Mouse (Mus musculus): ENCODE results near the gene Cideb. TPM values are rescaled to one million over a fixed set of nuclear protein-coding genes. Genes with fewer than 3 reads are reported as not detected.
A peak's percentile ranks its signal among the peaks of the same experiment; 100 is the strongest.

The Cideb gene
- total and polyA plus RNA-seq, 3 experiments, result 0.61 to 2.3 TPM; not detected in 1

DNA sequence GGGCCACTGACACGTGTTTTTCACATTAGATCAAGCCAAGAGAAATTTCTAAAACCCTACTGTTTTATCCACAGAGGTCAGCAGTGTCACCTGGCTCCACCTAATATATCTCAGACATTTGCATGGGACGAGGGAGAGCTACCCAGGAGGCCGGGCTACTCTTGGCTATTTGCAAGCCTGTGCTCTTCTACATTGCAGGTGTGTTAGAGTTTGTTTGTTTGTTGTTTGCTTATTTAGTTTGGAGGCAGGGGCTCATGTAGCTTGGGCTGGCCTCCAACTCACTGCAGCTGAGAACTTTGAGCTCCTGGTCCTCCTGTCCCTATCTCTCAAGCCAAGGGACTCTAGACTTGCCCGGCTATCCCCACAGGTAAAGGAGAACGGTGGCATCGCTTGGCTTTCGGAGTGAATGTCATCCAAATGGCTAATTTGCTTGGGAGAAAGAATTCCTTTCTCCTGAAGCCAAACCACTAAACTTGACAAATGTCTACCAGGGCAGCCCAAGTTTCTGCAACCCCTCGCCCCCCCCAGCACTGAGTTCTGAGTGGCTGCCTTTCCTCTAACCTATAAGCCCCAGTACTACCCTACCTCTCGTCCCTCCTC, 24.2 kb upstream of the Cideb start:
- dilution Hi-C loops (cut with MboI; ENCODE audit: extremely low pct_ligation_motif_present, extremely low pct_unique_long_range_greater_than_20kb, low sequenced_read_pairs), result no loop called here
- H3K4me1 ChIP-seq (ENCODE audit: control insufficient read depth in 1 of 2, insufficient read depth in 2 of 2), result peaks cover 0 to 8% of the 10 kb centered on the region in 2 experiments; a peak in 1 of 4 replicates
- H3K27me3 ChIP-seq (replicated peaks), result peaks cover 61% of the 10 kb centered on the region
- H3K9me3 ChIP-seq (replicated peaks; ENCODE audit: low read length), result no peaks in the 10 kb centered on the region
- H3K36me3 ChIP-seq (replicated peaks in 1 of 2; ENCODE audit: control insufficient read depth in 1 of 2, insufficient read depth in 1 of 2, low read length in 1 of 2), result no peaks in the 10 kb centered on the region
- no peaks in the 10 kb centered on the region for H3K79me2 ChIP-seq (replicated peaks; ENCODE audit: control insufficient read depth, extremely low read depth, insufficient read depth, poor library complexity, severe bottlenecking)
- no peak overlapping the region for H3K4me3 ChIP-seq (replicated peaks in 1 of 3; ENCODE audit: low read depth in 2 of 3, low read length in 2 of 3, poor library complexity in 1 of 3)
- H3K4me2 ChIP-seq (ENCODE audit: insufficient read depth, low read depth, poor library complexity, severe bottlenecking), result no peak overlapping the region
- no peak for TF ChIP-seq TBP (conservative IDR thresholded peaks at IDR 0.05; ENCODE audit: low read depth, low read length)
- no peak for TF ChIP-seq NELFE (IDR thresholded peaks at IDR 0.05; ENCODE audit: low read depth, low read length)
- TF ChIP-seq MXI1 (IDR thresholded peaks at IDR 0.05; ENCODE audit: low read depth, low read length), result no peak
- no peak for TF ChIP-seq BHLHE40 (IDR thresholded peaks at IDR 0.05; ENCODE audit: low read depth, low read length)
- no peak for TF ChIP-seq ETS1 (conservative IDR thresholded peaks at IDR 0.05; ENCODE audit: low read depth, low read length)
- TF ChIP-seq ZC3H11A (IDR thresholded peaks at IDR 0.05; ENCODE audit: low read depth, low read length), result no peak
- TF ChIP-seq EP300 (IDR thresholded peaks at IDR 0.05; ENCODE audit: low read length), result no peak
- no peak for TF ChIP-seq KAT2A (IDR thresholded peaks at IDR 0.05; ENCODE audit: insufficient replicate concordance, low read length)
- TF ChIP-seq RAD21 (IDR thresholded peaks at IDR 0.05; ENCODE audit: low read depth, low read length), result no peak
- no peak for TF ChIP-seq UBTF (IDR thresholded peaks at IDR 0.05; ENCODE audit: low read depth, low read length)
- no peak for TF ChIP-seq POLR2A (IDR thresholded peaks at IDR 0.05; ENCODE audit: low read depth, low read length)
- TF ChIP-seq MAX (IDR thresholded peaks at IDR 0.05; ENCODE audit: low read length), result no peak
- TF ChIP-seq IRF4 (IDR thresholded peaks at IDR 0.05; ENCODE audit: low read depth, low read length), result no peak
- TF ChIP-seq ZMIZ1 (IDR thresholded peaks at IDR 0.05; ENCODE audit: low read depth, low read length), result no peak
- no peak for TF ChIP-seq ELF1 (IDR thresholded peaks at IDR 0.05; ENCODE audit: low read depth, low read length)
- TF ChIP-seq RCOR1 (conservative IDR thresholded peaks at IDR 0.05; ENCODE audit: low read depth, low read length), result no peak
- TF ChIP-seq TCF12 (IDR thresholded peaks at IDR 0.05; ENCODE audit: low read depth, low read length), result no peak
- no peak for TF ChIP-seq MAZ (IDR thresholded peaks at IDR 0.05; ENCODE audit: low read depth, low read length)
- no peak overlapping the region for H3K27ac ChIP-seq (ENCODE audit: insufficient read depth, low read depth)
- no peak for DNase-seq (ENCODE audit: extremely low read depth)
- in situ Hi-C loops (cut with MboI; ENCODE audit: low pct_ligation_motif_present, low pct_unique_long_range_greater_than_20kb, low sequenced_read_pairs), result no loop called here
- H3K9ac ChIP-seq (ENCODE audit: insufficient read depth, low read depth), result no peak overlapping the region

DNA sequence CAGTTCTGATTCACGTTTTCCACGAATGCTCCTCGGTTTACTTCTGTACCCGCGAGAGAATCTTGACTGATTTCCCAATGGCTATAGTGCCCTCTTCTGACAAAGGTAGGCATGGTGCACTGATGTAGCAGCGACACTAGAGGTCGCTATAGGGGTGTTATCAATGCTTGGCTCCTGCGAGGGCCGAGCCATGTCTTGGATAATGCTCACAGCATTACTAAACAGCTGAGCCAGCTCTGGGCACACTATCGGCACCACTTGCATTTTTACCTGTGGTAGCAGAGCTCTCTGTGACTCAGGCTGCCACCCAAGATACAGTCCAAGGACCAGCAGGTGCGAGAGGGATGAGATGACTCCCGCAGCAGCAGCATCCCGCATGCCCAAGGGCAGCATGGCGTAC, 23.1 kb upstream of the Cideb start:
- Histone ChIP-seq H3K27ac (ENCODE audit: insufficient read depth, low read depth) (no peak overlapping the region), H3K36me3 (replicated peaks in 1 of 2; ENCODE audit: control insufficient read depth in 1 of 2, insufficient read depth in 1 of 2, low read length in 1 of 2) (no peaks in the 10 kb centered on the region), H3K9ac (ENCODE audit: insufficient read depth, low read depth) (no peak overlapping the region), H3K4me1 (ENCODE audit: control insufficient read depth in 1 of 2, insufficient read depth in 2 of 2) (peaks cover 0 to 8% of the 10 kb centered on the region in 2 experiments; a peak in 1 of 4 replicates), H3K27me3 (replicated peaks) (peaks cover 59% of the 10 kb centered on the region), H3K9me3 (replicated peaks; ENCODE audit: low read length) (no peaks in the 10 kb centered on the region), H3K79me2 (replicated peaks; ENCODE audit: control insufficient read depth, extremely low read depth, insufficient read depth, poor library complexity, severe bottlenecking) (no peaks in the 10 kb centered on the region), H3K4me2 (ENCODE audit: insufficient read depth, low read depth, poor library complexity, severe bottlenecking) (0 out of 2 replicates have a peak overlapping the region, but pooled peaks have one; percentile 33), H3K4me3 (replicated peaks in 1 of 3; ENCODE audit: low read depth in 2 of 3, low read length in 2 of 3, poor library complexity in 1 of 3) (no peak overlapping the region)
- in situ Hi-C loops (cut with MboI; ENCODE audit: low pct_ligation_motif_present, low pct_unique_long_range_greater_than_20kb, low sequenced_read_pairs), result no loop called here
- dilution Hi-C loops (cut with MboI; ENCODE audit: extremely low pct_ligation_motif_present, extremely low pct_unique_long_range_greater_than_20kb, low sequenced_read_pairs), result no loop called here
- DNase-seq (ENCODE audit: extremely low read depth), result peak; percentile 81
- peak; percentile 83 for TF ChIP-seq SMC3 (IDR thresholded peaks at IDR 0.05; ENCODE audit: low read depth, low read length)
- peak; percentile 69 for TF ChIP-seq JUND (conservative IDR thresholded peaks at IDR 0.05; ENCODE audit: low read depth, low read length)
- TF ChIP-seq NELFE (IDR thresholded peaks at IDR 0.05; ENCODE audit: low read depth, low read length), result peak; percentile 89; the same call in 1 of the 2 replicates
- TF ChIP-seq RCOR1 (conservative IDR thresholded peaks at IDR 0.05; ENCODE audit: low read depth, low read length), result no peak
- 0 out of 2 replicates have a peak, but pooled peaks have one; percentile 16 for TF ChIP-seq TCF12 (IDR thresholded peaks at IDR 0.05; ENCODE audit: low read depth, low read length)
- peak; percentile 62 for TF ChIP-seq MAX (IDR thresholded peaks at IDR 0.05; ENCODE audit: low read length)
- TF ChIP-seq ZMIZ1 (IDR thresholded peaks at IDR 0.05; ENCODE audit: low read depth, low read length), result no peak
- TF ChIP-seq JUN (IDR thresholded peaks at IDR 0.05; ENCODE audit: insufficient read depth, low read depth, low read length), result no peak
- TF ChIP-seq ETS1 (conservative IDR thresholded peaks at IDR 0.05; ENCODE audit: low read depth, low read length), result no peak
- peak; percentile 73 for TF ChIP-seq RAD21 (IDR thresholded peaks at IDR 0.05; ENCODE audit: low read depth, low read length)
- TF ChIP-seq ZC3H11A (IDR thresholded peaks at IDR 0.05; ENCODE audit: low read depth, low read length), result peak; percentile 53
- no peak for TF ChIP-seq CHD1 (IDR thresholded peaks at IDR 0.05; ENCODE audit: low read depth, low read length)
- TF ChIP-seq UBTF (IDR thresholded peaks at IDR 0.05; ENCODE audit: low read depth, low read length), result no peak
- no peak for TF ChIP-seq BHLHE40 (IDR thresholded peaks at IDR 0.05; ENCODE audit: low read depth, low read length)
- TF ChIP-seq EP300 (IDR thresholded peaks at IDR 0.05; ENCODE audit: low read length), result no peak
- peak; percentile 42; the same call in 1 of the 2 replicates for TF ChIP-seq ELF1 (IDR thresholded peaks at IDR 0.05; ENCODE audit: low read depth, low read length)
- no peak for TF ChIP-seq MXI1 (IDR thresholded peaks at IDR 0.05; ENCODE audit: low read depth, low read length)
- TF ChIP-seq MEF2A (IDR thresholded peaks at IDR 0.05; ENCODE audit: borderline replicate concordance, low read depth, low read length), result no peak
- TF ChIP-seq PAX5 (IDR thresholded peaks at IDR 0.05; ENCODE audit: low read length), result no peak
- TF ChIP-seq MAFK (IDR thresholded peaks at IDR 0.05; ENCODE audit: insufficient replicate concordance, low read length), result peak; percentile 24; the same call in 1 of the 2 replicates
- TF ChIP-seq USF1 (IDR thresholded peaks at IDR 0.05; ENCODE audit: low read depth, low read length), result no peak
- TF ChIP-seq GABPA (IDR thresholded peaks at IDR 0.05; ENCODE audit: insufficient replicate concordance, low read depth, low read length), result no peak
- TF ChIP-seq ZKSCAN1 (IDR thresholded peaks at IDR 0.05; ENCODE audit: borderline replicate concordance, low read depth, low read length), result no peak
- peak; percentile 65; the same call in 1 of the 2 replicates for TF ChIP-seq MYC (IDR thresholded peaks at IDR 0.05; ENCODE audit: low read depth, low read length)
